Mouse (Mus musculus) regulatory T cell (primary cell): ENCODE data around the gene Ssrp1.

Experiments
- in situ Hi-C: fragments of 300-600 bp; cut with MboI, MseI; formaldehyde crosslinking; loops from one replicate; pipeline ENCODE4 v1.15.1; 2025; ENCODE audit warnings: high pct_unique_total_duplicates

The Ssrp1 gene

DNA sequence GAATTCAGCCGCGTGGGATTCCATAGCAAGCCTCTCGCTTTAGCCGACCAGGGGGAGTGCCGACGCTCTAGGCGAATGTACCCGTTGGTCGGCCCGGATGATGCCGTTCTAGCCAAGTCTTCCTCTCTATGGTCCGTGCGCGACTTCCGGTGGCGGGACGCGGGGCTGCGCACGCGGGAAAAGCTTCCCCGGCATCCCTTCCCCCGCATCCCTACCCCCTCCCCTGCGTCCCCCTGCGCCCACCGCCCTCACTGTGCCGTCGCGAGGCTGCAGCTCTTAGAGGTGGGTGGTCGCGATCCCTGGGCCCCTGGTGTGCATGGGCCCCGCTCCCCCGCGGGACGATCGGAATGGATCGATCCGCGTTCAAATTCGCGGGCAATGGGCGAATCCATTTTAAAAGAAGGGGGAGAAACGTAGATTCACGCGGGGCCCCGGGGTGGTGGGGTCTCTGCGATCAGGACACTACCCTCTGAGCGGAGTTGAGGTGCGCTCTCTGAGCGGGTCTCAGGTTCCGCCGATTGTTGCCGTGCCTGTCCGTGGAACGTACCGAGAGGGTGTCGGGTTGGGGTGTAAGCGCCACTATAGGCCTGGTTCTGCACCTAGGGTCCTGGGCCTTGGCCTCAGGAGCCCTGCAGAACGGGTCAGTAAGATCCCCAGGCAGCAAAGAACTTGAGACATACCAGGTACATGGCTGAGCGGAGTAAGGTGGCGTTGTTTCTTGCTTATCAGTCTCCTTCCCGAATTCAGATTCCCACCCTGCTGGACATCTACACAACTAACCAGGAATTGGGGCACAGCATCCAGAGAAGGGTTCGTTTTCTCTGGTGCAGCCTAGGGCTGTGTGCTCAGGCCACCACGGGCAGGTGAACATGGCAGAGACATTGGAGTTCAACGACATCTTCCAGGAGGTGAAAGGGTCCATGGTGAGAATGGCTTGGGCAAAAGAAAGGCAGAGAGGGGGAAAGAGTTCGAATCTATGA is at the start of gene Ssrp1, which contains the start of gene P2rx3:
Gene Ssrp1 (plus strand): TSS at position 188 of the 980 bp plus-strand sequence.
Gene P2rx3 (minus strand): TSS at position 416 of the 980 bp plus-strand sequence.
- in situ Hi-C loops: loop anchor here (25.0 kb wide), 1 partner anchor 550 kb away; the partner anchor contains the start of gene Tfpi

DNA sequence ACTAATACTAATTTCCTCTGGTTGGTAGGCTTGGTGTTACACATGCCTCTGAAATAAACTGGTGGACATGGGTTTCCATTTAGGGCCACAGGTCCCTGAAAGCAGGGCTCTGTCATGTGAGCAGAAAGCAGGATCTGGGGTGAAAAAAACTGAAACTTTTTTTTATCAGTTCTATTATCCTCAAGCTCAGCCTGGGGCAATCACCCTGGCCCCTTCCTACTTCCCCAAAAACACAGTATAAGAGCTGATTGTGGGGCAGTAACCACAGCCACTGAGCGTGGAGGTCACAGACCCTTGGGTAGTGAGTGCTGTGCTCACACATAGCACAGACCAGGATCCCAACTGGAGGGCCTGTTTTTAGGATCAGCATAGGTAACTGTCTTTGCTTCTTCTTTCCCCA is 49.1 kb upstream of the Ssrp1 start, which contains the start of gene Prg3:
Gene Prg3 (plus strand): TSS at position 286 of the 400 bp plus-strand sequence.
- in situ Hi-C loops: no loop called here

DNA sequence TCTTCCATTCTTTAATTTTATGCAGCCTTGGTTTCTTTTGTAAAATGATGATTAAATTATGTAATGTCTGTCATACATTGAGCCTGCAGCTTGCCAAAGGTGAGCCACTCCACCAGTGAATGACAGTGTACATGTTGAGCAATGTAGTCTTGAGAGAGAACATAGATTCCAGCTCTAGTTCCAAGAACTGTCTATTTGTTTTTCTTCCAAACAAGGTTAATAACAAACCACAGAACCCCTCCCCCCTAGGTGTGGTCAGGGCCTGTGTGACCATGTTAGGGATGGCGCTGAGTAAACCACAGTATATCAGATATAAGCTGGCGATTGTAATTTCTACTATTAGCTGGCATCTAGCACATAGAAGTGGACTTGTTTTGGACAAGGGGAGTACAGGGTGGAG is 40.7 kb upstream of the Ssrp1 start:
- in situ Hi-C loops: no loop called here

DNA sequence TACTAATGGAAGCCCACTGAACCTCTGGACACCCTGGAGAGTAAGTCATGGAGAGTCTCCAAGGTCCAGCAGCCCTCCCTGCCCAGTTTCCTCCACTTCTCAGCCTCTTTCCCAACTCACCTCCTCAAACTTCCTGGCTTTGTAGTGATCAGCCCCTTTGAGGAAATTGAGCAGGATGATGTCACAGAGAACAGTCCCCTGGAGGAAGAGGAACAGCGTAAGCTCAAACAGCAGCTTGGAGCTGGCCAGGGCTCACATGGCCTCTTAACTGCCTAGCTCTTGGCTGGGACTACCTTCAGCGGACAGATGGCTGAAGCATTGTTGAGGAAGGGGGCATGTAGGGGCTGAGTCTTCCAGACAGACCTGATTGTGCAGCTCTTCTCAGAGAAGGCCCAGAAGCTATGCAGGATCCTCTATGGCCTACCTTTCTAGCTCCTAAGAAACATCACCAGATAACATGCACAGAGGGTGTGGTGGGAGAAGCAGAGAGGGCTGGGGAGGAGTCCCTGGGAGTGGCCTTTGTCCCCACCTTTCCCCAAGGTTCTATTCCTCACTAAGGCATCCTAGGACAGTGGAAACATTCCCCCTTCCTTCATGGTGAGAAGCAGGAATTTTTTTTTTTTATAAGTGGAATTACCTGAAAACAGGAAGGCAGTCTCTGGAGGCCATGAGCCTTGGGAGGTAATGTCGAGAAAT is 37.4 kb upstream of the Ssrp1 start:
- in situ Hi-C loops: no loop called here

DNA sequence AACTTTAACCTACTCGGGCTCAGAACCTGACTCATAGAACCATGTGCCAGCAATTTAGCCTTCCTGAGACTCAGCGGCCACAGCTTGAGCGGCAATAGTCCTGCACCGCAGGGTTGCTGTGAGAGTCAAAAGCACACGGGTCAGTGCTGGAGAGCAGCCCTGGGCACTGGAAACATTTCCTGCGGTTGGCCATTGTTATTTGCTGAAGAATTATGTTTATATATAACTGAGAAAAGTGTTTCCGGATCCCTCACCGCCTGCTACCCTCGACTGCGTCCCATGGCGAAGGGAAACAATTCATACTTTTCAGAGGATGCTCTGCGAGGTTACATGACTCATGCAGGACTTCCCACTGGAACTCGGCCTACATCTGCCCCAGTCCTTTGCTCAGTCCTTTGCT is 35.5 kb upstream of the Ssrp1 start:
- in situ Hi-C loops: no loop called here

DNA sequence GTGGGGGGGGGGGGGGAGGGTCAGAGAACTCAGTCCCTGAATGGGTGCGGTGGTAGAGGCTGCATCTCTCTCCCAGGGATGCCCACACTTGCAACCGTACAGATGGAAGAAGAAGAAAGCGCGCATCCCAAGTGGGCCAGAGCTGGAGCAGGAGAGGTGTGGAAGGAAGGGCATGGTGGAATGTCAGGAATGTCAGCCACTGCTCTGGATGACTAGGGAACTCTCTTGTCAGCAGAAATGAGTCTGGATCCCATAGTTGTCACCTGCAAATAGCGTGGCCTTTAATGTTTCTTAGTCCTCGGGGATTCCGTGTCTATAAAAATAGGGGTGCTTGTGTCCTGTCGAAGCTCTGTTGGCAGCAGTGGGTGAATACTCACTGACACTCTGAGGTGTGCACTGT is 34.5 kb upstream of the Ssrp1 start:
- in situ Hi-C loops: no loop called here

DNA sequence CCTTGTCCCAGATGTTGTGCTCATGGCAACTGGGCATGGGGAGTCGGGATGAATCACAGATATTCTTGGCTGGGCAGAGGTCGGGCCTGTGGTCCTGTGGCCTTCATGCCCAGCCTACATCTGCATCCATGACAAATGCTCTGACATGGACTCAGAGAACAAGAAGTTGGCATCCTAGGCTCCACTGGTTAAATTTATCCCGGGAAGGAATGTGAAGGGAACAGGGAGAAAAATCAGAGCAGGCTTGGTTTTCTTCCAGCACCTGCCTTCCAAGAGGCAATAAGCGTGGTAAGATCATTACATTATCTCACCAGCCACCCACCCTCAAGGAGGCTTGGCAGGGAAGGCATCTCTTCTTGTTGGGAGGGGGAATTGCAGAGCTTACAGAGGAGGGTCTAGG is 32.7 kb upstream of the Ssrp1 start:
- in situ Hi-C loops: no loop called here

DNA sequence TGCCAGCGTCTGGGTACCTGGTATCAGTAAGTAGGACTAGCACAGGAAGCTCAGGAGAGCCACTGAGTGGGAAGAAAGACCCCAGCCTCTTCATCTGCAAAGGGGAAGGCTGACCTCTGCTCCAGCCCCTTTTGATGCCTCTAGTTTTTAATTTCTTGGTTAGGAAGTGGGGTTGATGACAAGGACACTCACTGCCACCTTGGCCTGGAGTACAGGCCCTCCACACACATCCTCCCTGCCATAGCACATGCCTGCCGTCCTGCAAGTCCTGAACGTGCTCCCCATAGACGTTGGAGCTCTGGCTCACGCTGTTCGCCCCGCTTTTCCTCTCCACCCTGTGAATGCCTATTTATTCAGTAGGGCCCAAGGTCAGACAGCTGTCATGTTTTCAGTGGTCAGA is 30.4 kb upstream of the Ssrp1 start:
- in situ Hi-C loops: no loop called here

DNA sequence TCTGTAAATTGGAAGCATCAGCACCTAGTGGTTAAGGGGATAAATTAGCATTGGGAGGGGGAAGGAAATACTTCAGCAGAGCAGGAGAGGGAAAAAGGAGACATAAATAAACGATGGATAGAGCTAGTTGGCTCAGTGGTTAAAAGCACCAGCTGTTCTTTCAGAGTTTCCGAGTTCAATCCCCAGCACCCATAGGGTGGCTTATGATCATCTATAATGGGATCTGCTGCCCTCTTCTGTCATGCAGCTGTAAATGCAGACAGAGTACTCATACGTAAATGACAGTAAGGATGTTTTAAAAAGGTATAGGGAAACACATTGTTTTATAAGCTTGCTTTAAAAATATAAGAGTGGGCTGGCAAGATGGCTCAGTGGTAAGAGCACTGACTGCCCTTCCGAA is 29.3 kb upstream of the Ssrp1 start:
- in situ Hi-C loops: no loop called here

DNA sequence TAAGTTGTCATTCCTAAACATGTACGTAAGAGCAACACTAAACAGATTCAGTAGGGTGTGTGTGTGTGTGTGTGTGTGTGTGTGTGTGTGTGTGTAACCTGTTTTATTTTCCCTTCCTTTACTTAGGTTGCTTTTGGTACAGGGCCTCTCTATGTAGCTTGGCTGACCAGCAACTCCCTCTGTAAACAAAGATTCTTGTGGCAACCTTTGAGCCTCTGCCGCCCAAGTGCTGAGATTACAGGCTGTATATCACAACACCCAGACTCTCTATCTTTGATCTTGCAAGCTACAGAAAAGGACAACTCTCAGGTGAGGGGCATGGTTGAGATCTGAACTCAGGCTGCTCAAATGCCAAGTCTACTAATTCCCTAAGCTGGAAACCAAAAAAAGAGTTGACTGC is 27.8 kb upstream of the Ssrp1 start:
- in situ Hi-C loops: no loop called here

DNA sequence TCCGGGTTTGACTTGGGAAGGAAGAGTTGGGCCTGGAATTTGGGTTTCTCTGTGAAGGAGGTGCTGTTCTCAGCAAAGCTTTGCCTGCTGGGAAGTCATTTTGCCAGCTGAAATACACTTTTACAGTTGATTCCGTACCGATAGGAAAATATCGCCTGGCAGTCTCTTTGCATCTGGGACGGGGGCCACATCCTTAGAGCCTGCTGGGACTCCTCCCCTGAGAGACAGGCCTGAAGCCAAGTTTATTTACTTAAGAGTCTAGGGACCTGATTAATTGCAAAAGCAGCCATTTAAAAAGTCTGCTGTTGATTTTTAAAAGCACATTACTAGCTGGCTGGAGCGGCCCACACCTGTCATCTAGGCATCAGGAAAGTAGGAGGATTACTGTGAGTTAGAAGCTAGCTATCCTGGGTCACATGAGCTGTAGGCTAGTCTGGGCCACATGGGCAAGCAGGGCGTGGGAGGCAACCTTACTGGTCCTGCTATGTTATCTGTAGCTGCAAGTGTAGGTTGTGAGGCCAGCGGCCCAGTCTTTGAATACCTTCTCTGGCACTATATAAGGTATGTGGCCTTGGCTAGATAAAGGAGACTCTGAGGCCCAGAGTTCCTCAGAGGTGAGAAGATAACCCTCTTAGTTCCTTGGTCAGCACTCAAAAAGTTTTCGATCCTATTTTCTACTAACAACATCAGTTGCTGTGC is 25.0 kb upstream of the Ssrp1 start:
- in situ Hi-C loops: no loop called here

DNA sequence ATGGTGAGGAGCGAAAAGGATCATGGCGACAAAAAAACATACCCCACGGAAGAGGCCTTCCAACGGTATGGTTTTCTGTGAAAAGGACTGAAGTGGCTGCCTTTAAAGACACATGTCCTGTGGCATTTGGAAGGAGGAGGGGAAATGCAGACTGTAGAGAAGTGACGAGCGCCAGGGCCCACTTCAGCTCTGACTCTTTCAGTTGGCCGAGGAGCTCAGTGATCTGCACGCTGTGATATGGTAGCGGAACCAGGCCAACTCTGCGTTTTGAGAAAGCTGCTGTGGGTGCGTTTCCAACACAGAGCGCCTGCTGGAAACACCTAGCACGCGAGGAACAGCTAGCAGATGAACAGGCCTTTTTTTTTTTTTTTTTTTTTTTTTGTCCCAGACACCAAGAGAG is 24.4 kb upstream of the Ssrp1 start:
- in situ Hi-C loops: no loop called here

DNA sequence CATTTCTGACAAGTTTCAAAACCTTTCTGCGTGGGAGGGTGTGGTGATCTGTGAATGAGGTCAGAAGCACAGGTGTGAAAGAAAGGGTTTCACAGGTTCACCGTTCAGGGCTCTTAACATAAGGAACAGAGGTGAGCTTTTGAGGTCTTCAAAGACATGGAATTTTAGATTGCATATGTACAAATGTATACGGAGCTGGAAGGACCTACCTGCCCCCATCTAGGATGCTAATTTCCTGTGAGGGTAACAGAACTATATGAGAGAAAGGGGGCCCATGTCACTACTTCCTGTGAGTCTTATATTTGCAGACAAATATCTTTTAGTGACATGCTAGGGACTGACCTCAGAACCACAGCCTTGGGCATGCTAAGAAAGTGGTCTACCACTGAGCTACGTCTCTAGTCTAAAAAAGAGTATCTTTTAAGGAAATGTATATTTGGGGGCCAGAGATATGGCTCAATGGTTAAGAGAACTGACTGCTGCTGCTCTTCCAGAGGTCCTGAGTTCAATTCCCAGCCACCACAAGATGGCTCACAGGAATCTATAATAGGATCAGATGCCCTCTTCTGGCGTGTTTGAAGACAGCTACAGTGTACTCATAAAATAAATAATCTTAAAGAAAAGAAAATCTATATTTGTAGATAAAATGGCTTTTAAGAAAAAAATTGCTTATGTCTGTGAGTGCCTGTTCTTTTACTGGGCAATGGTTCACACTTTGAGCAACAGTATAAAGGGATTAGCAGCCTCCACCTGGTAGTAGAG is 23.0 kb upstream of the Ssrp1 start:
- in situ Hi-C loops: no loop called here

DNA sequence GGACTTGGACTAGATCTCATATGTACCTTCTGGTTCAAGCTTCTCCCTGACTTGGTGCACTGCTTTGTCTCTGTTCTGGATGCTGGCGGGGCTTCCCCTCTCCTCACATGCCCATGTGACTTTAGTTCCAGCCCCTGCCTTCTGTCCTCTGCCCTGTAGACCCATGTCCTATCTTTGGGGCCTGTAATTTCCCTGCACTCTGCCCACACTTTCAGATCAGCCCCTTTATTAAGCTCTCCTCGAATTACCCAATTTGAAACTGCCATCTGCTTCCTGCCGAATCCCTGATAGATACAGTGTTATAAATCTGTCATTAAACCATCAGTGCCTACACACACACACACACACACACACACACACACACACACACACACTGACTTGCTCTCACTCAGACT is 22.4 kb upstream of the Ssrp1 start:
- in situ Hi-C loops: no loop called here

DNA sequence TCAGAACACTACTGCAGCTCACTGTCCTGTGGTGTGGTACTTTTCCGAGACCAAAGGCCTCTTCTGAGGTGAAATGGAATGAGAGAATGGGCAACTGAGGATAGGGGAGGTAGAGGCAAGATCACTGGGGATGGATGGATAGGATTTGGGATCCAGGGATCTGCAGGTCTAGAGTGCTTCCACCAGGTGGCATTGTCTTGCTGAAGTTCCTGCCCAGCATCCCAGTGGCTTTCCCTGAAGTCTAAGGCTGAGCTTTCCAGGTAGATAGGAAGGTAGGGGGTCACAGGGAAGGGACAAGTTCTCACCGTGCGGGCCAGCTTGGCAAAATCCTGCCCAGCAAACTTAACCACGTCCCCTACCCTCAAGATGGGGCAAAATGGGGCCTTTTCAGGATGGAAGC is 15.0 kb upstream of the Ssrp1 start:
- in situ Hi-C loops: no loop called here

DNA sequence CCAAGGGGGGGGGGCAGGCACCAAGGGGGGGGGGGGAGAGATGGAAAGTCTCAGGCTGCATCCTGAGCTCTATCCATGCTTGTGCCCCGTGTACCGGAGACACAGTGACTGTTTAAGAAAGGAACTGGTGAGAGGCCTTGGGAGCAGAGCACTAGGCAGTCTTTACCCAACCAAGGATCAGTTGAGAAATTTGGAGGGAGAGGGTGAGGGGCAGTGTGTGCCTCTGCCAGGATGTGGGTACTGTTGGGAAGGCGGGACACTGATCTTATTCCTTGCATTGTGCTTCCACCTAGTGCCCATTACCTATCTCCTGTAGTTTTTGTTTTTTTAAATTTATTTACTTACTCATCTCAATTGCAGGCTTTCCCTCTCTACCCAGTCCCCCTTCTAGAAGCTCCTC is 10.9 kb upstream of the Ssrp1 start:
- in situ Hi-C loops: loop anchor here (25.0 kb wide), 1 partner anchor 539 kb away; the partner anchor contains the start of gene Tfpi

DNA sequence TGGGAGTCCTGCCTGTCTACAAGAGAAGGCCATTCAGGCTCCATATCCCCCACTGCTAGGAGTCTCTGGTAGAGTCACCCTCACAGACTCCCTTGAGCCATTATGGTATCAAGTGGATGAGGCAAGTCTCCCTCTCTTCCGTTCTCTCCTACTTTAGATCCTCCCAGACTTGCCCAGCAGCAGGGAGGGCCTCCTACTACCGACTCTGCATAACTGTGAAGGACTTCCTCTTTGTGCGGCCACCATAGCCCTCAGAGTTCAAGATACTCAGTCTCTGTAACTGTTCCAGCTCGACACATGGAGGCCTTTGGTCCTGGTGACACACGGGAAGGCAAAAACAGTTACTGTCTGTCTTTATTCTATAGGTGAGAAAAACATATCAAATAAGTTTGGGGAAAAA is 9.8 kb upstream of the Ssrp1 start:
- in situ Hi-C loops: loop anchor here (25.0 kb wide), 1 partner anchor 540 kb away; the partner anchor contains the start of gene Tfpi

DNA sequence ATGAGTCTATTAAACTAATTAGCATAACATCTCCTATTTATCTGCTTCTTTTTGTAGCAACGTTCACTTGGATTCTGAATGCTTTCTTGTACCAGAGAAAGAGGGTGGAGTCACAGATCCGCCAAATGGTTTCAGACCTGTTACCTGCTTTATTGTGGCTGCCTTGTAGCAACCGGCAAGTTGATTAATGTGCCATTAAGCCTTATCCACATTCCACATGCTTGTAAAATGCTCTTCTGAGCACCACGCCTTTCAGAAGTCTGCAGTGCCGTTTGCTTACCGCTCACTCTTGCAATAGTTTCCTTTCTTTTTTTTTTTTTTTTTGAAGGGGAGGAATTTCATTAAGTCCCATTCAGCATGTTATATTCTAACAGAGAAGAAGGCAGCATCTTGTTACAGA is 7.1 kb upstream of the Ssrp1 start:
- in situ Hi-C loops: loop anchor here (25.0 kb wide), 1 partner anchor 543 kb away; the partner anchor contains the start of gene Tfpi

DNA sequence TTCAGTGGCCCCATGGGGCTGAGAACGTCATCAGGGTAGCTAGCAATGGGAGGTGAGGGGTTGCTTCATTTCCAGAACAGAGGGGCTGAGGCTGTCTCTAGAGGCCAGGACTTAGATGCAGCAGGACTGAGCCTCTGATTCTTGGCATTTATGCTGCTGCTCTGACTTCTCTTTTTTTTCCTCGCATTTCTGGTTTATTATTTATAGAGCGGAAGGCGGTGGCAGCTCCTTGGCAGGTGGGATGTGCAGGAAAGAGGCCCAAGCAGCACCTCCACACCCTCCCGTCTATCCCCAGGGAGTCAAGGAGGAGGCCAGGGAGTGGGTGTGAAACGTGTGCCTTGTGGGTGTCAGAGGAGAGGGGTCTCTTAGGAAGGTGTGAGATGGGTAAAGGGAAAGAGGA is 6.0 kb upstream of the Ssrp1 start:
- in situ Hi-C loops: loop anchor here (25.0 kb wide), 1 partner anchor 544 kb away; the partner anchor contains the start of gene Tfpi

DNA sequence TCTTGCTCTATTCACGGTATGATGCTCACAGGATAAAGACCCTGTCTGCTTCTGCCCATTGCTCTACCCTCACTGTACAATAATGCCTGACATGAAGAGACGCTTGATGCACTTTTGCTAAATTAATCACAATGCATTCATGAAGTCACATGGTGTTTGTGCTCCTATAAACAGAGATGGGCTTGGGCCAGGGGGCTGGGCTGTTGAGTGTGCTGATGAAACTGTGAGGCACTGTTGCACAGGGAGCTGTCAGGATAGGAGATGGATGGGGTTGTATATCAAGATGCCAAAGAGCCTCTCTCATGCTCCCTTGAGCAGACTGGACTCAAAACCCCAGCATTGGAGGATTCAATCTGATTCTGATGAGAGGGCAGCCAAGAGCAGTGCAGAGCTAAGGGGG is 3.9 kb upstream of the Ssrp1 start:
- in situ Hi-C loops: loop anchor here (25.0 kb wide), 1 partner anchor 546 kb away; the partner anchor contains the start of gene Tfpi

DNA sequence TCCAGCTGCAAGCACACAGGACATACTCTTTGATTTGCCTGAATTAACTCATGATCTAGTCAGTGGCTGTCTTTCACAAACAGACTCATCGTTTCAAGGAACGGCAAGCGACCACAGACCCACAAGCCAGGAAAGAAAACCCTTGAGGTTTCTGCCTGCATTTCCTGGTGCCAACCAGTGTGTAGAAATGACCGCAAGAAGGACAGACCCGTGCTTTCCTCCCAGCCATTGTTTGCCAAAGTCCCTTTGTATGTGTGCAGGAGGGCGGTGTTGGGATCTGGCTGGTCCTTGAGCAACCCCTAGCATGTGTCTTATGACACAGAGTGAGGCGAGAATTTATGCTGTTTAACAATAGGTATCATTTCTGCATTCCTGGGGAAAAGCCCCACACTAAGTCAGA is 2.9 kb upstream of the Ssrp1 start:
- in situ Hi-C loops: loop anchor here (25.0 kb wide), 1 partner anchor 547 kb away; the partner anchor contains the start of gene Tfpi
